ENCODE assay signal across 27 mouse cellular contexts in the genomic region with DNA sequence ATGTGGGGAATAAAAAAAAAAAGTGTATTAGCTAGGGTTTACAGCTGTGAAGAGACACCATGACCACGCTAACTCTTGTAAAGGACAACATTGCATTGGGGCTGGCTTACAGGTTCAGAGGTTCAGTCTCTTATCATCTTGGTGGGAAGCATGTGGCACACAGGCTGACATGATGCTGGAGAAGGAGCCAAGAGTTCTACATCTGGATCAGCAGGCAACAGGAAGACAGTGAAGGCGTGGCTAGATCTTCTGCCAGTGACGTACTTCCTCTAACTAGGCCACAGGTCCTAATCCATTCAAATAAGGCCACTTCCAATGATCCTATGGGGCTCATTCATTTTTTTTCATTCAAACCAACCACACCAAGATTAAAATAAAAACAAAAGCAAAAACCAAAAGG. TPM values are rescaled to one million over a fixed set of nuclear protein-coding genes. Genes with fewer than 3 reads are reported as not detected.
DNase-seq lines count a peak whose midpoint lies in the region; ATAC-seq and TF ChIP-seq lines count a peak whose summit lies in the region.
"Had no signal": no experiment of that assay in that cellular context is flagged by ENCODE, and none has a peak within 500 bp of the region (broad histone marks: within the 10 kb centered on the region; RNA-seq: fewer than 3 reads in every experiment).

No protein-coding gene starts in this region.

- peaks cover 2% of the 10 kb centered on the region; the same call in 1 of the 2 replicates for H3K79me2 ChIP-seq in MEL (ENCODE audit: control insufficient read depth, insufficient read depth, low read length, poor library complexity)

- no peak for TF ChIP-seq POLR2A in MEL (IDR thresholded peaks at IDR 0.05; ENCODE audit: control insufficient read depth in 1 of 2, insufficient read depth in 1 of 2, low read depth in 1 of 2, low read length in 2 of 2, poor library complexity in 1 of 2)

- peak; percentile 64 for DNase-seq in heart, adult 11 months
- DNase-seq in heart, postnatal 14 days, result no peak
- peak; percentile 79 for DNase-seq in MEL (ENCODE audit: low read depth, low spot score)
- DNase-seq in R1 (ENCODE audit: low read depth, low spot score), result peak; percentile 16
- DNase-seq in urinary bladder, adult 18-20 months (ENCODE audit: low spot score in 2 of 2), result no peak
- no peak for DNase-seq in adrenal gland, adult 8-10 months
- DNase-seq: adrenal gland, adult 2 months; adrenal gland, postnatal 14 days; adrenal gland, postnatal 36 days; B cell, adult 2 months; cerebellum, adult 11 months; cerebellum, adult 18-20 months; cerebellum, adult 8-10 months; cerebellum, adult 9-11 months; cerebellum, postnatal 14 days; cerebellum, postnatal 36 days; forebrain, postnatal 0 days had no signal

- peaks cover 5 to 9% of the 10 kb centered on the region in 2 experiments for H3K4me1 ChIP-seq in MEL (ENCODE audit: control insufficient read depth in 1 of 2, insufficient read depth in 2 of 2, low read length in 2 of 2)
- H3K4me1 ChIP-seq: embryonic facial prominence, embryonic 10.5 days; embryonic facial prominence, embryonic 12.5 days; forebrain, embryonic 13.5 days; forebrain, embryonic 15.5 days had no signal

- peak in 1 of 2 experiments; percentile 37; a peak in 1 of 4 replicates for TF ChIP-seq EP300 in MEL (IDR thresholded peaks at IDR 0.05; ENCODE audit: low read depth in 1 of 2, low read length in 2 of 2)

- ATAC-seq in megakaryocyte progenitor cell, adult 5-6 weeks (replicated peaks; ENCODE audit: poor library complexity), result peak; percentile 33; the same call in 1 of the 2 replicates
- no peak for ATAC-seq in cerebellum, adult (ENCODE audit: insufficient number of reproducible peaks, low FRiP score, low TSS enrichment)
- ATAC-seq: CD4-positive, CD25-positive, alpha-beta regulatory T cell, adult 4 months; forebrain, embryonic 13.5 days; forebrain, embryonic 15.5 days; forebrain, postnatal 0 days; Patski had no signal

- TF ChIP-seq CTCF in MEL (IDR thresholded peaks at IDR 0.05 in 2 of 3, conservative IDR thresholded peaks at IDR 0.05 in 1 of 3; ENCODE audit: control insufficient read depth in 1 of 3, insufficient read depth in 1 of 3, low read depth in 2 of 3, low read length in 3 of 3, poor library complexity in 1 of 3, severe bottlenecking in 1 of 3), result no peak

- H3K9me3 ChIP-seq in MEL (replicated peaks; ENCODE audit: insufficient read depth, low read length), result no peaks in the 10 kb centered on the region
- H3K9me3 ChIP-seq: embryonic facial prominence, embryonic 10.5 days; embryonic facial prominence, embryonic 12.5 days; forebrain, embryonic 13.5 days; forebrain, embryonic 15.5 days; G1E had no signal

- H3K27ac ChIP-seq in MEL (ENCODE audit: control insufficient read depth, low read depth, low read length), result no peak overlapping the region; the same call in 1 of the 2 replicates
- H3K27ac ChIP-seq: embryonic facial prominence, embryonic 10.5 days; embryonic facial prominence, embryonic 12.5 days; forebrain, embryonic 13.5 days; forebrain, embryonic 15.5 days had no signal

- no peak for TF ChIP-seq RAD21 in MEL (IDR thresholded peaks at IDR 0.05; ENCODE audit: low read depth, low read length)

- intact Hi-C loops in heart, postnatal 14 days (cut with DNase I), result no loop called here

- H3K36me3 ChIP-seq in MEL (ENCODE audit: control insufficient read depth in 1 of 2, insufficient read depth in 2 of 2, low read length in 2 of 2), result peaks cover 12 to 35% of the 10 kb centered on the region in 2 experiments

- no peak overlapping the region for H3K9ac ChIP-seq in MEL (ENCODE audit: control insufficient read depth, low read depth, low read length, poor library complexity, severe bottlenecking)
- H3K9ac ChIP-seq: embryonic facial prominence, embryonic 12.5 days; forebrain, embryonic 13.5 days; forebrain, embryonic 15.5 days; forebrain, postnatal 0 days had no signal

- H3K27me3 ChIP-seq in MEL (ENCODE audit: control insufficient read depth in 1 of 2, insufficient read depth in 2 of 2, low read length in 2 of 2), result no peaks in the 10 kb centered on the region
- H3K27me3 ChIP-seq: CH12.LX; embryonic facial prominence, embryonic 12.5 days; forebrain, embryonic 13.5 days; forebrain, embryonic 15.5 days; Patski had no signal

- H3K4me3 ChIP-seq in MEL (ENCODE audit: control insufficient read depth in 1 of 2, insufficient read depth in 1 of 2, low read depth in 2 of 2, low read length in 2 of 2), result no peak overlapping the region
- H3K4me3 ChIP-seq: embryonic facial prominence, embryonic 10.5 days; embryonic facial prominence, embryonic 12.5 days; forebrain, embryonic 13.5 days; forebrain, embryonic 15.5 days had no signal

TF ChIP-seq in MEL, 35 proteins besides CTCF, POLR2A, EP300 and RAD21:
- TF ChIP-seq MXI1 (IDR thresholded peaks at IDR 0.05; ENCODE audit: low read depth, low read length), result peak; percentile 83
- TF ChIP-seq CHD2 (IDR thresholded peaks at IDR 0.05; ENCODE audit: low read length), result no peak
- TF ChIP-seq USF2 (IDR thresholded peaks at IDR 0.05; ENCODE audit: borderline replicate concordance in 1 of 2, insufficient read depth in 1 of 2, low read depth in 1 of 2, low read length in 2 of 2), result no peak
- TF ChIP-seq ETS1 (IDR thresholded peaks at IDR 0.05; ENCODE audit: low read depth, low read length), result peak; percentile 77
- no peak for TF ChIP-seq UBTF (IDR thresholded peaks at IDR 0.05; ENCODE audit: borderline replicate concordance, insufficient read depth, low read depth, low read length)
- no peak for TF ChIP-seq ELF1 (IDR thresholded peaks at IDR 0.05; ENCODE audit: low read depth, low read length)
- 0 out of 2 replicates have a peak, but pooled peaks have one; percentile 11 for TF ChIP-seq ZNF384 (IDR thresholded peaks at IDR 0.05; ENCODE audit: low read depth, low read length)
- TF ChIP-seq MYC (IDR thresholded peaks at IDR 0.05; ENCODE audit: low read depth, low read length), result peak; percentile 73
- peak; percentile 77 for TF ChIP-seq MAX (IDR thresholded peaks at IDR 0.05; ENCODE audit: low read length)
TF ChIP-seq in MEL: peak in this region for 5.

RNA-seq across cellular contexts. Expression of a gene that starts 19.1 kb away (rescaled TPM):
- 10 to 100 TPM; 16.9 to 17.2 TPM for total RNA-seq in heart, postnatal 14 days (2021)
- total RNA-seq in MEL (2012; rRNA removed), result 11.1 and 12.0 TPM in 2 replicates
- polyA plus RNA-seq in MEL (2012; ENCODE audit: insufficient read depth in 1 of 2, insufficient read length in 2 of 2, low read depth in 1 of 2, low replicate concordance in 2 of 2, missing spikeins in 1 of 2), result 10 to 100 TPM; 17.8 to 73.4 TPM
- 23.0 and 27.3 TPM in 2 replicates for total RNA-seq in megakaryocyte progenitor cell, adult 5-6 weeks (2015)
- total RNA-seq in megakaryocyte progenitor cell, adult 5-6 weeks (2017), result 13.7 and 14.0 TPM in 2 replicates
- total RNA-seq in adrenal gland, adult 8-10 months (2022), result 10 to 100 TPM; 47.9 to 54.8 (median 53.3) TPM

RNA-seq across cellular contexts. Expression of a gene that starts 19.2 kb away (rescaled TPM):
- 100 to 1,000 TPM in 1 of 2 experiments, 10 to 100 TPM in 1; 98.7 to 106 TPM for total RNA-seq in heart, postnatal 14 days (2021)
- 121 and 123 TPM in 2 replicates for total RNA-seq in MEL (2012; rRNA removed)
- polyA plus RNA-seq in MEL (2012; ENCODE audit: insufficient read depth in 1 of 2, insufficient read length in 2 of 2, low read depth in 1 of 2, low replicate concordance in 2 of 2, missing spikeins in 1 of 2), result 10 to 100 TPM in 1 of 2 experiments, not detected in 1; 90.7 TPM
- total RNA-seq in megakaryocyte progenitor cell, adult 5-6 weeks (2015), result 68.3 and 83.4 TPM in 2 replicates
- total RNA-seq in megakaryocyte progenitor cell, adult 5-6 weeks (2017), result 64.3 and 66.6 TPM in 2 replicates
- total RNA-seq in adrenal gland, adult 8-10 months (2022), result 10 to 100 TPM; 76.6 to 89.1 (median 83.4) TPM

RNA-seq across cellular contexts. Expression of a gene that starts 25.7 kb away (rescaled TPM):
- total RNA-seq in heart, postnatal 14 days (2021), result 10 to 100 TPM; 14.7 TPM
- 46.0 and 47.5 TPM in 2 replicates for total RNA-seq in MEL (2012; rRNA removed)
- 100 to 1,000 TPM in 1 of 2 experiments, 10 to 100 TPM in 1; 43.3 to 222 TPM for polyA plus RNA-seq in MEL (2012; ENCODE audit: insufficient read depth in 1 of 2, insufficient read length in 2 of 2, low read depth in 1 of 2, low replicate concordance in 2 of 2, missing spikeins in 1 of 2)
- total RNA-seq in megakaryocyte progenitor cell, adult 5-6 weeks (2015), result 59.4 and 80.0 TPM in 2 replicates
- 54.3 and 56.4 TPM in 2 replicates for total RNA-seq in megakaryocyte progenitor cell, adult 5-6 weeks (2017)
- 10 to 100 TPM; 32.4 to 35.4 (median 32.6) TPM for total RNA-seq in adrenal gland, adult 8-10 months (2022)

RNA-seq across cellular contexts. Expression of a gene that starts 32.8 kb away (rescaled TPM):
- 1 to 10 TPM; 4.8 to 5.5 TPM for total RNA-seq in heart, postnatal 14 days (2021)
- 64.7 and 70.5 TPM in 2 replicates for total RNA-seq in MEL (2012; rRNA removed)
- 10 to 100 TPM in 1 of 2 experiments, not detected in 1; 52.9 TPM for polyA plus RNA-seq in MEL (2012; ENCODE audit: insufficient read depth in 1 of 2, insufficient read length in 2 of 2, low read depth in 1 of 2, low replicate concordance in 2 of 2, missing spikeins in 1 of 2)
- total RNA-seq in megakaryocyte progenitor cell, adult 5-6 weeks (2015), result 38.0 and 50.3 TPM in 2 replicates
- total RNA-seq in megakaryocyte progenitor cell, adult 5-6 weeks (2017), result 31.2 and 37.1 TPM in 2 replicates
- 10 to 100 TPM; 10.8 to 12.1 (median 11.6) TPM for total RNA-seq in adrenal gland, adult 8-10 months (2022)

Comparison
In these comparisons a context has a peak if more than half of its experiments do, and no peak if none do; other contexts are left out.
1. DNase-seq: peak in heart, adult 11 months (single experiment), MEL (single experiment) and R1 (single experiment); none in heart, postnatal 14 days (0 of 2), urinary bladder, adult 18-20 months (0 of 2) and adrenal gland, adult 8-10 months (single experiment).